Mouse (Mus musculus): ENCODE measurements around the gene Pou2f1. TPM values are rescaled to one million over a fixed set of nuclear protein-coding genes. Genes with fewer than 3 reads are reported as not detected.

Pou2f1 gene
- polyA plus RNA-seq, 1 experiment from 2014 or later, result 26.1 TPM

- WGBS, result 31% methylated on average over 8 of the region's 8 CpGs
- Histone ChIP-seq H3K4me3 (ENCODE audit: low read depth, low read length) (no peak overlapping the region), H3K4me1 (replicated peaks; ENCODE audit: control insufficient read depth, insufficient read depth, low read length) (peaks cover 5% of the 10 kb centered on the region), H3K4me2 (replicated peaks; ENCODE audit: low read depth, low read length) (no peak overlapping the region), H3K9me3 (ENCODE audit: control insufficient read depth, low read length) (no peaks in the 10 kb centered on the region), H3K36me3 (ENCODE audit: control insufficient read depth, insufficient read depth, low read length) (no peaks in the 10 kb centered on the region), H3K27me3 (ENCODE audit: control insufficient read depth, insufficient read depth, low read length) (peaks cover 13% of the 10 kb centered on the region), H3K27ac (ENCODE audit: low read depth, low read length) (no peak overlapping the region), H3K9ac (ENCODE audit: low read depth, low read length) (no peak overlapping the region)
- DNase-seq (ENCODE audit: low spot score) (no peak), ATAC-seq (ENCODE audit: low FRiP score) (no peak)
These were observed 164.9 kb downstream of the Pou2f1 start for GRCm38 (mm10) chr1:165837546-165837945.

GRCm38 (mm10) chr1:165836461-165836860 is 166.0 kb downstream of the Pou2f1 start:
- Histone ChIP-seq H3K4me2 (replicated peaks; ENCODE audit: low read depth, low read length) (no peak overlapping the region), H3K9me3 (ENCODE audit: control insufficient read depth, low read length) (no peaks in the 10 kb centered on the region), H3K4me1 (replicated peaks; ENCODE audit: control insufficient read depth, insufficient read depth, low read length) (peaks cover 5% of the 10 kb centered on the region), H3K36me3 (ENCODE audit: control insufficient read depth, insufficient read depth, low read length) (no peaks in the 10 kb centered on the region), H3K27me3 (ENCODE audit: control insufficient read depth, insufficient read depth, low read length) (peaks cover 8% of the 10 kb centered on the region), H3K27ac (ENCODE audit: low read depth, low read length) (no peak overlapping the region), H3K9ac (ENCODE audit: low read depth, low read length) (no peak overlapping the region), H3K4me3 (ENCODE audit: low read depth, low read length) (no peak overlapping the region)
- no peak for ATAC-seq (ENCODE audit: low FRiP score)
- WGBS, result 42% methylated on average over 6 of the region's 6 CpGs
- no peak for DNase-seq (ENCODE audit: low spot score)

GRCm38 (mm10) chr1:165834633-165834975 is 167.9 kb downstream of the Pou2f1 start:
- Histone ChIP-seq H3K36me3 (ENCODE audit: control insufficient read depth, insufficient read depth, low read length) (no peaks in the 10 kb centered on the region), H3K4me2 (replicated peaks; ENCODE audit: low read depth, low read length) (no peak overlapping the region), H3K4me1 (replicated peaks; ENCODE audit: control insufficient read depth, insufficient read depth, low read length) (peaks cover 5% of the 10 kb centered on the region; the same call in 1 of the 2 replicates), H3K27ac (ENCODE audit: low read depth, low read length) (peak overlapping the region; percentile 40; the same call in 1 of the 2 replicates), H3K4me3 (ENCODE audit: low read depth, low read length) (no peak overlapping the region), H3K9me3 (ENCODE audit: control insufficient read depth, low read length) (no peaks in the 10 kb centered on the region), H3K27me3 (ENCODE audit: control insufficient read depth, insufficient read depth, low read length) (peaks cover 2% of the 10 kb centered on the region), H3K9ac (ENCODE audit: low read depth, low read length) (no peak overlapping the region)
- DNase-seq (ENCODE audit: low spot score) (no peak), ATAC-seq (ENCODE audit: low FRiP score) (no peak)
- WGBS, result 35% methylated on average over 12 of the region's 12 CpGs

- Histone ChIP-seq H3K4me3 (ENCODE audit: low read depth, low read length) (no peak overlapping the region), H3K27me3 (ENCODE audit: control insufficient read depth, insufficient read depth, low read length) (no peaks in the 10 kb centered on the region), H3K4me2 (replicated peaks; ENCODE audit: low read depth, low read length) (no peak overlapping the region), H3K36me3 (ENCODE audit: control insufficient read depth, insufficient read depth, low read length) (no peaks in the 10 kb centered on the region), H3K9me3 (ENCODE audit: control insufficient read depth, low read length) (no peaks in the 10 kb centered on the region), H3K4me1 (replicated peaks; ENCODE audit: control insufficient read depth, insufficient read depth, low read length) (peaks cover 5% of the 10 kb centered on the region; the same call in 1 of the 2 replicates), H3K27ac (ENCODE audit: low read depth, low read length) (peak overlapping the region; percentile 47), H3K9ac (ENCODE audit: low read depth, low read length) (no peak overlapping the region)
- peak; percentile 84 for ATAC-seq (ENCODE audit: low FRiP score)
- DNase-seq (ENCODE audit: low spot score), result peak; percentile 62
- WGBS, result 23% methylated on average over 17 of the region's 17 CpGs
These were observed 168.4 kb downstream of the Pou2f1 start for GRCm38 (mm10) chr1:165833910-165834632.

GRCm38 (mm10) chr1:165833244-165833643 is 169.2 kb downstream of the Pou2f1 start:
- H3K9me3 ChIP-seq (ENCODE audit: control insufficient read depth, low read length), result no peaks in the 10 kb centered on the region
- 28% methylated on average over 4 of the region's 4 CpGs for WGBS
- H3K4me3 ChIP-seq (ENCODE audit: low read depth, low read length), result no peak overlapping the region
- H3K9ac ChIP-seq (ENCODE audit: low read depth, low read length), result no peak overlapping the region
- peak overlapping the region; percentile 47; the same call in 1 of the 2 replicates for H3K27ac ChIP-seq (ENCODE audit: low read depth, low read length)
- DNase-seq (ENCODE audit: low spot score) (no peak), ATAC-seq (ENCODE audit: low FRiP score) (peak; percentile 51; the same call in 1 of the 2 replicates)
- no peaks in the 10 kb centered on the region for H3K27me3 ChIP-seq (ENCODE audit: control insufficient read depth, insufficient read depth, low read length)
- H3K4me2 ChIP-seq (replicated peaks; ENCODE audit: low read depth, low read length), result no peak overlapping the region
- H3K36me3 ChIP-seq (ENCODE audit: control insufficient read depth, insufficient read depth, low read length), result no peaks in the 10 kb centered on the region
- peaks cover 5% of the 10 kb centered on the region; the same call in 1 of the 2 replicates for H3K4me1 ChIP-seq (replicated peaks; ENCODE audit: control insufficient read depth, insufficient read depth, low read length)

GRCm38 (mm10) chr1:165829890-165830289 is 172.6 kb downstream of the Pou2f1 start:
- no peaks in the 10 kb centered on the region for H3K9me3 ChIP-seq (ENCODE audit: control insufficient read depth, low read length)
- H3K4me1 ChIP-seq (replicated peaks; ENCODE audit: control insufficient read depth, insufficient read depth, low read length), result no peaks in the 10 kb centered on the region; the same call in 1 of the 2 replicates
- H3K27me3 ChIP-seq (ENCODE audit: control insufficient read depth, insufficient read depth, low read length), result no peaks in the 10 kb centered on the region
- no peak for ATAC-seq (ENCODE audit: low FRiP score)
- H3K9ac ChIP-seq (ENCODE audit: low read depth, low read length), result no peak overlapping the region
- H3K27ac ChIP-seq (ENCODE audit: low read depth, low read length), result no peak overlapping the region
- no peak overlapping the region for H3K4me3 ChIP-seq (ENCODE audit: low read depth, low read length)
- H3K4me2 ChIP-seq (replicated peaks; ENCODE audit: low read depth, low read length), result no peak overlapping the region
- no peaks in the 10 kb centered on the region for H3K36me3 ChIP-seq (ENCODE audit: control insufficient read depth, insufficient read depth, low read length)
- DNase-seq (ENCODE audit: low spot score), result no peak
- WGBS, result 86% methylated on average over 5 of the region's 5 CpGs

- DNase-seq (ENCODE audit: low spot score) (no peak), ATAC-seq (ENCODE audit: low FRiP score) (no peak)
These were observed 173.9 kb downstream of the Pou2f1 start for GRCm38 (mm10) chr1:165828615-165829014.

GRCm38 (mm10) chr1:165828173-165828572 is 174.3 kb downstream of the Pou2f1 start:
- Histone ChIP-seq H3K27ac (ENCODE audit: low read depth, low read length) (no peak overlapping the region), H3K9me3 (ENCODE audit: control insufficient read depth, low read length) (no peaks in the 10 kb centered on the region), H3K4me3 (ENCODE audit: low read depth, low read length) (no peak overlapping the region), H3K4me2 (replicated peaks; ENCODE audit: low read depth, low read length) (no peak overlapping the region), H3K36me3 (ENCODE audit: control insufficient read depth, insufficient read depth, low read length) (no peaks in the 10 kb centered on the region), H3K27me3 (ENCODE audit: control insufficient read depth, insufficient read depth, low read length) (no peaks in the 10 kb centered on the region), H3K9ac (ENCODE audit: low read depth, low read length) (no peak overlapping the region), H3K4me1 (replicated peaks; ENCODE audit: control insufficient read depth, insufficient read depth, low read length) (no peaks in the 10 kb centered on the region)
- WGBS, result 85% methylated on average over 5 of the region's 5 CpGs
- DNase-seq (ENCODE audit: low spot score) (no peak), ATAC-seq (ENCODE audit: low FRiP score) (no peak)

More at GRCm38 (mm10) chr1:165828615-165829014, 173.9 kb downstream of the Pou2f1 start:
- H3K4me2 ChIP-seq (replicated peaks; ENCODE audit: low read depth, low read length), result no peak overlapping the region
- H3K9me3 ChIP-seq (ENCODE audit: control insufficient read depth, low read length), result no peaks in the 10 kb centered on the region
- no peak overlapping the region for H3K9ac ChIP-seq (ENCODE audit: low read depth, low read length)
- 90% methylated on average over 6 of the region's 6 CpGs for WGBS
- H3K4me1 ChIP-seq (replicated peaks; ENCODE audit: control insufficient read depth, insufficient read depth, low read length), result no peaks in the 10 kb centered on the region
- H3K27me3 ChIP-seq (ENCODE audit: control insufficient read depth, insufficient read depth, low read length), result no peaks in the 10 kb centered on the region
- H3K36me3 ChIP-seq (ENCODE audit: control insufficient read depth, insufficient read depth, low read length), result no peaks in the 10 kb centered on the region
- H3K27ac ChIP-seq (ENCODE audit: low read depth, low read length), result no peak overlapping the region
- H3K4me3 ChIP-seq (ENCODE audit: low read depth, low read length), result no peak overlapping the region

- ATAC-seq (ENCODE audit: low FRiP score), result no peak
- H3K4me2 ChIP-seq (replicated peaks; ENCODE audit: low read depth, low read length), result no peak overlapping the region
- H3K27ac ChIP-seq (ENCODE audit: low read depth, low read length), result no peak overlapping the region
- H3K36me3 ChIP-seq (ENCODE audit: control insufficient read depth, insufficient read depth, low read length), result no peaks in the 10 kb centered on the region
- peaks cover 2% of the 10 kb centered on the region for H3K27me3 ChIP-seq (ENCODE audit: control insufficient read depth, insufficient read depth, low read length)
- DNase-seq (ENCODE audit: low spot score), result no peak
- 89% methylated on average over 2 of the region's 2 CpGs for WGBS
- H3K9me3 ChIP-seq (ENCODE audit: control insufficient read depth, low read length), result no peaks in the 10 kb centered on the region
- H3K4me1 ChIP-seq (replicated peaks; ENCODE audit: control insufficient read depth, insufficient read depth, low read length), result peaks cover 5% of the 10 kb centered on the region
- no peak overlapping the region for H3K4me3 ChIP-seq (ENCODE audit: low read depth, low read length)
- H3K9ac ChIP-seq (ENCODE audit: low read depth, low read length), result no peak overlapping the region
These were observed 180.4 kb downstream of the Pou2f1 start for GRCm38 (mm10) chr1:165822031-165822430.

All from hindbrain, embryonic 11.5 days (tissue).